Mouse (Mus musculus) gastrocnemius, postnatal 36 days (tissue): ENCODE measurements around the gene Psmc1. TPM values are rescaled to one million over a fixed set of nuclear protein-coding genes. Genes with fewer than 3 reads are reported as not detected.

Experiments used
- DNase-seq, 2 experiments: peaks; one replicate each; pipeline ENCODE4 v3.0.0; 2022
- intact Hi-C: fragments of 180-260 bp; cut with DNase I; formaldehyde crosslinking; loops from one replicate; pipeline ENCODE4 v1.15.1; 2025
- total RNA-seq, 2 experiments: library from RNA; stranded (reverse); gene quantifications; 2 replicates each; pipeline ENCODE4 v1.2.3; 2021

The Psmc1 gene
- total RNA-seq, 2 experiments from 2014 or later = 133 to 134 TPM

DNA sequence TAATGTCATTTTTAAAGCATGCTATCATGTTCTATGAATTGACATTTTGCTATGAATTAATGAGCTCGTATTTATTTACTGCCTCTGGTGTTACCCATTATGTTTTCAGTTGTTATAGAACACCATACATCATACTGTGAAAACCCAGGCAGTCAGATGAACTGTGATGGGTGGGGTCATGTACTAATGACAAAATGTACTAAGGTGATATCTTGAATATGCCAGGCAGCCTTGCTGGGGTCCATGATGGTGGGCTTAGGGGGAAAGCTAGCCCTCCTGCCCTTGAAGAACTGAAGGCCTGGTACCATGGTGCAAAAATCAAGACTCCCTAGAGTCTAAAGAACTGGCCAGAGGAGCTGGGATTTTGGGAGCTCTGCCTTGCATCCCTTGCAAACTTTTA is 57.5 kb downstream of the Psmc1 start:
- intact Hi-C loops = no loop called here
- no peak for DNase-seq

DNA sequence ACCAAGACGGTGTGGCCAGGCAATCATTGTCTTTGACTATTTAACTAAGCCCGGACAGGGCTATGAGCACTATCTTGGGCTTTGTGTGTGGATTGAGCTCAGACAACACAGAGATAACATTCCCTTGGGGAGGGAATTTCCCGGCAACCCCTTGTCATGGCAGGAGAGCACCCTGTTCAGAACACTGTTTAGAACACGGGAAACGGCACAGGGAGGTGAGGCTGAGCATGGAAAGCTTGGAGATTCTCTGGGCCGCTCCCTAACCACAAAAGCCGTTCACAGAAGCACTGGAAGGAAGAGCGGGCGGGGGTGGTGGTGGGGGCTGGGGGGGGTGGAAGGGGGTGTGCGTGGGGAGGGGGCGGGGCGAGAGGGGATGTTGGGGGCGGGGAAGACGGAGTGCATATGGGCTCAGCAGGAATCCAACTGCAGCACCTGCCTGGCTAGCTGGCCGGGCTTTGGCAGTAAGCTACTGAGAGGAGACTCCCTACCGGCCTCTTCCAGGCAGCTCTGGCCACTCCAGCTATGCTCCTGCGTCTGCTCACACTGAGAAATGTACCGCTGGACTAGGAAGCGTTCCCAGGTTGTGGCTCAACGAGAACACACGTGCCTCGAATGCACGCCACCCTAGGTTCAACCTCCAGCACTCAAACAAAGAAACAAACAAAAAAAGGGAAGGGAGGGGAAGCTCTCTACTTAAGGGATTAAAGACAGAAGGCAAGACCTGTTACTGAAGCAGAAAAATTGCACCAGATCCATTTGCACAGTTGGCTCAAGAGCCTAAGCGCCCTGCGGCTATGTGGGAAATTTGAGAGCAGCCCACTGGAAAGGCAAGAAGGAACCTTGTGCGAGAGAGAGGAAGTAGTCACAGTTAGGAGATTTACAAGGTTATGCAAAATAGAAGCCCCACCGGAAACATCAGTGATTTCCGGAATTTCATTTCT is 58.2 kb downstream of the Psmc1 start:
- intact Hi-C loops = no loop called here
- no peak for DNase-seq

DNA sequence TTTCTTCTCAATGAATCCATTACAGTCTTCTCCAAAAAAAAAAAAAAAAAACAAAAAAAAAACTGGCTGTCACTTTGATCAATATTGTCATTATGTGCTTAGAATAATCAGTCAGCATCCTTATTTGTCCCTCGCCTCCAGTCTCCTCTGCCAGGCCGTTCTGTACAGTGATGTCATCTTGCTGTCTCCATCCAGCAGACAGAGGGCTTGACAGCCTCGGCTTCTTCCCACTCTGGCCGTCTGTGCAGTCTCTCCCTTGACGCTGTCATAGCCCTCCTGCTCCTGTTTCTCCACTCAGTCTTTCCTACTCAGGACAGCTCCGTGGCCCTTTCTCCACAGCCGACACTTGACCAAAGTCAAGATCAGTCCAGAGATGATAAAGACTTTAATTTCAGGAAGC is 62.5 kb downstream of the Psmc1 start:
- DNase-seq = no peak
- intact Hi-C loops = no loop called here

Other genes starting within 250 kb of the Psmc1 start
- gene Efcab11, start 225.7 kb upstream of the Psmc1 start, total RNA-seq = not detected
- 1 to 10 TPM; 2.9 to 4.0 TPM for gene Tdp1, start 225.6 kb upstream of the Psmc1 start, total RNA-seq
- gene Kcnk13, start 145.7 kb upstream of the Psmc1 start, total RNA-seq = under 1 TPM; 0.10 to 0.47 TPM
- gene Nrde2, start 49.5 kb downstream of the Psmc1 start, total RNA-seq = 1 to 10 TPM; 6.8 to 9.3 TPM
- gene Calm1, start 89.3 kb downstream of the Psmc1 start, total RNA-seq = 100 to 1,000 TPM; 484 to 513 TPM